Comparison of ENCODE assay signal across 32 mouse cellular contexts in genomic region chr1:136038746-136039538, GRCm38 (mm10). TPM values are rescaled to one million over a fixed set of nuclear protein-coding genes. Genes with fewer than 3 reads are reported as not detected.
DNase-seq lines count a peak whose midpoint lies in the region; ATAC-seq and TF ChIP-seq lines count a peak whose summit lies in the region.
"Had no signal": no experiment of that assay in that cellular context is flagged by ENCODE, and none has a peak within 500 bp of the region (broad histone marks: within the 10 kb centered on the region; RNA-seq: fewer than 3 reads in every experiment).

No protein-coding gene starts in this region.

- no peak for TF ChIP-seq CTCF in left cerebral cortex, adult 2 months (IDR thresholded peaks at IDR 0.05)

- no peak overlapping the region for H3K4me3 ChIP-seq in left cerebral cortex, adult 2 months
- H3K4me3 ChIP-seq: embryonic facial prominence, embryonic 13.5 days; forebrain, embryonic 10.5 days; forebrain, embryonic 15.5 days; heart, adult 2 months; heart, embryonic 13.5 days; hindbrain, embryonic 15.5 days; kidney, embryonic 15.5 days; layer of hippocampus, adult 2 months; limb, embryonic 12.5 days; liver, embryonic 15.5 days; lung, embryonic 15.5 days; midbrain, embryonic 12.5 days had no signal

- no peak for DNase-seq in frontal cortex, postnatal 10 days (ENCODE audit: low spot score in 2 of 2)
- DNase-seq in left cerebral cortex, adult 2 months (ENCODE audit: extremely low spot score in 1 of 2, low spot score in 2 of 2): no peak
- DNase-seq in left cerebral cortex, postnatal 36 days (ENCODE audit: low spot score in 2 of 2): no peak
- peak; percentile 75 to 76 for DNase-seq in right cerebral cortex, adult 2 months (ENCODE audit: low spot score in 2 of 2)
- DNase-seq in right cerebral cortex, postnatal 14 days: no peak
- peak; percentile 68 for DNase-seq in telencephalon, adult 2 months (ENCODE audit: low read depth, low spot score)
- DNase-seq in heart, adult 8-10 months (ENCODE audit: low spot score): no peak
- DNase-seq: adrenal gland, postnatal 36 days; cerebellum, adult 2 months; heart, adult 2 months; heart, postnatal 10 days; kidney, adult 18-20 months; lung, postnatal 36 days had no signal

- peak; percentile 45 for ATAC-seq in frontal cortex, adult (ENCODE audit: low TSS enrichment)
- ATAC-seq: forebrain, embryonic 15.5 days had no signal

- H3K27ac ChIP-seq in left cerebral cortex, adult 2 months: 0 out of 2 replicates have a peak overlapping the region, but pooled peaks have one; percentile 40
- H3K27ac ChIP-seq: embryonic facial prominence, embryonic 13.5 days; forebrain, embryonic 10.5 days; forebrain, embryonic 15.5 days; heart, adult 2 months; heart, embryonic 13.5 days; hindbrain, embryonic 15.5 days; kidney, embryonic 15.5 days; layer of hippocampus, adult 2 months; limb, embryonic 12.5 days; liver, embryonic 15.5 days; lung, embryonic 15.5 days; midbrain, embryonic 12.5 days had no signal

- intact Hi-C loops in left cerebral cortex, adult 2 months (cut with DNase I): no loop called here
- intact Hi-C loops in left cerebral cortex, postnatal 36 days (cut with DNase I): no loop called here

RNA-seq across cellular contexts. Expression of gene Ascl5, which starts 11.7 kb away (rescaled TPM):
- total RNA-seq in left cerebral cortex, adult 2 months (2021): 1 to 10 TPM; 1.8 to 2.0 TPM
- total RNA-seq in left cerebral cortex, postnatal 36 days (2021): 1 to 10 TPM; 1.6 to 3.6 TPM
- not detected for total RNA-seq in heart, adult 8-10 months (2022)
- total RNA-seq: adrenal gland, postnatal 36 days; common myeloid progenitor, adult 5-6 weeks; gastrocnemius, adult 8-10 months; gastrocnemius, postnatal 4 days; heart, adult 2 months; heart, postnatal 10 days; hematopoietic stem cell, adult 5-6 weeks; layer of hippocampus, adult 2 months; liver, adult 2 months; megakaryocyte, adult 5-6 weeks; MEL had no signal

RNA-seq across cellular contexts. Expression of gene Cacna1s, which starts 13.6 kb away (rescaled TPM):
- 1 to 10 TPM; 1.3 to 1.8 TPM for total RNA-seq in left cerebral cortex, adult 2 months (2021)
- total RNA-seq in left cerebral cortex, postnatal 36 days (2021): 1 to 10 TPM in 1 of 2 experiments, under 1 TPM in 1; 0.81 to 2.3 TPM
- total RNA-seq in heart, adult 8-10 months (2022): 10 to 100 TPM; 15.3 to 19.4 (median 18.4) TPM
- total RNA-seq: common myeloid progenitor, adult 5-6 weeks; megakaryocyte, adult 5-6 weeks; MEL had no signal

RNA-seq across cellular contexts. Expression of gene Tmem9, which starts 31.0 kb away (rescaled TPM):
- 10 to 100 TPM; 53.7 to 56.7 TPM for total RNA-seq in left cerebral cortex, adult 2 months (2021)
- total RNA-seq in left cerebral cortex, postnatal 36 days (2021): 10 to 100 TPM; 61.4 to 63.7 TPM
- total RNA-seq in heart, adult 8-10 months (2022): 10 to 100 TPM; 12.6 to 21.0 (median 17.3) TPM

RNA-seq across cellular contexts. Expression of gene Igfn1, which starts 32.8 kb away (rescaled TPM):
- 10 to 100 TPM; 18.5 to 20.2 TPM for total RNA-seq in left cerebral cortex, adult 2 months (2021)
- 10 to 100 TPM; 12.8 to 16.3 TPM for total RNA-seq in left cerebral cortex, postnatal 36 days (2021)
- under 1 TPM; 0.05 to 0.16 (median 0.10) TPM for total RNA-seq in heart, adult 8-10 months (2022)
- total RNA-seq: common myeloid progenitor, adult 5-6 weeks; heart, adult 2 months; hematopoietic stem cell, adult 5-6 weeks; liver, adult 2 months; megakaryocyte, adult 5-6 weeks had no signal

Comparison
In these comparisons a context has a peak if more than half of its experiments do, and no peak if none do; other contexts are left out.
1. DNase-seq: peak in right cerebral cortex, adult 2 months (2 of 2) and telencephalon, adult 2 months (single experiment); none in frontal cortex, postnatal 10 days (0 of 2), left cerebral cortex, adult 2 months (0 of 2), left cerebral cortex, postnatal 36 days (0 of 2), right cerebral cortex, postnatal 14 days (single experiment) and heart, adult 8-10 months (single experiment).
2. RNA of gene Cacna1s, which starts 13.6 kb away (total RNA-seq): 15.3 to 19.4 TPM in heart, adult 8-10 months; 0.81 to 2.3 TPM in left cerebral cortex, postnatal 36 days and 1.3 to 1.8 TPM in left cerebral cortex, adult 2 months; every median in the first group is over 4 times any median in the second.